Mouse (Mus musculus) cerebellum, adult 2 months (tissue): ENCODE measurements around the gene Cacng1. TPM values are rescaled to one million over a fixed set of nuclear protein-coding genes. Genes with fewer than 3 reads are reported as not detected.

Experiments
- DNase-seq, 2 experiments: peaks; one replicate each; pipeline ENCODE4 v3.0.0; 2021
- H3K27ac ChIP-seq: fragments of 200-500 bp; 2 replicates; pipeline ENCODE4 v1.5.1; 2012; ENCODE audit warnings: low read length, control low read depth, inconsistent platforms; ENCODE audit not compliant: insufficient read depth
- H3K27me3 ChIP-seq: fragments of 200-500 bp; 2 replicates; pipeline ENCODE4 v1.6.1; 2012; ENCODE audit warnings: inconsistent platforms, mild to moderate bottlenecking, low read length, moderate library complexity; ENCODE audit not compliant: control insufficient read depth, insufficient read depth
- H3K4me1 ChIP-seq: fragments of 200-500 bp; 2 replicates; pipeline ENCODE4 v1.6.1; 2011; ENCODE audit warnings: low read length; ENCODE audit not compliant: control insufficient read depth, insufficient read depth
- H3K4me3 ChIP-seq: fragments of 200-500 bp; replicated peaks from 2 replicates; pipeline ENCODE3; 2011; ENCODE audit warnings: mild to moderate bottlenecking, low read depth, low read length, control low read depth; ENCODE audit not compliant: insufficient read depth
- CTCF ChIP-seq: fragments of 200-500 bp; IDR thresholded peaks from 2 replicates; pipeline ENCODE4 v1.5.1; 2011; ENCODE audit warnings: low read depth, mild to moderate bottlenecking, control low read depth, low read length, moderate library complexity, borderline replicate concordance; ENCODE audit not compliant: insufficient read depth
- POLR2A ChIP-seq: fragments of 200-500 bp; IDR thresholded peaks from 2 replicates; pipeline ENCODE4 v1.6.1; 2011; ENCODE audit warnings: low read length, control low read depth, borderline replicate concordance; ENCODE audit not compliant: insufficient read depth
- WGBS: fragments of 180-500 bp; shearing (Covaris S2); methylation state at CpG from one replicate; pipeline ENCODE4 v1.1.7; 2018; 5-methylcytosine and 5-hydroxymethylcytosine counted together
- polyA plus RNA-seq: library from polyadenylated mRNA; depleted of rRNA; stranded (reverse); fragments of >200 nt; gene quantifications from 2 replicates; pipeline ENCODE4 v1.2.3, GENCODE M21; 2012; rRNA removed

Gene Cacng1
- polyA plus RNA-seq, 1 experiment: 0.13 TPM

GRCm38 (mm10) chr11:107662666-107663065, 53.7 kb downstream of the Cacng1 start:
- no peak overlapping the region for H3K27ac ChIP-seq
- TF ChIP-seq CTCF: no peak
- TF ChIP-seq POLR2A: no peak
- DNase-seq: no peak
- H3K4me1 ChIP-seq: no peaks in the 10 kb centered on the region
- no peaks in the 10 kb centered on the region for H3K27me3 ChIP-seq
- no peak overlapping the region for H3K4me3 ChIP-seq
- 68% methylated on average over 5 of the region's 5 CpGs for WGBS

DNA sequence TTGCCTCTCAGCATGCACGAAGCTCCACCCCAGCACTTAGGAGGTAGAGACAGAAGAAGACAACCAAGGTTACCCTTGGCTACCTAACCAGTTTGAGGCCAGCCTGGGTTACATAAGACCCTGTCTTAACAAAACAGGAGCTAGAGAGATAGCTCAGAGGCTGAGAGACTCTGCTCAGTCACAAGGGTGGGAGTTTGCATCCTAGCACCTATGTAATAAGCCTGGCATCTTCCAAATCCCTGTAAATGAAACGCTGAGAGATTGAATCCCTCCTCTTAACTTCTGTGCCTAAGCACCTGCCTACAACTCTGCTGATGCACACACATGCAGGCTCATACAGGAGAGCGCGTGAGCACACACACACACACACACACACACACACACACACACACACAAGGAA, 55.9 kb downstream of the Cacng1 start:
- no peak overlapping the region for H3K27ac ChIP-seq
- no peaks in the 10 kb centered on the region for H3K27me3 ChIP-seq
- DNase-seq: no peak
- TF ChIP-seq POLR2A (no peak), CTCF (no peak)
- WGBS: 94% methylated on average over 4 of the region's 4 CpGs
- no peaks in the 10 kb centered on the region for H3K4me1 ChIP-seq
- no peak overlapping the region for H3K4me3 ChIP-seq

DNA sequence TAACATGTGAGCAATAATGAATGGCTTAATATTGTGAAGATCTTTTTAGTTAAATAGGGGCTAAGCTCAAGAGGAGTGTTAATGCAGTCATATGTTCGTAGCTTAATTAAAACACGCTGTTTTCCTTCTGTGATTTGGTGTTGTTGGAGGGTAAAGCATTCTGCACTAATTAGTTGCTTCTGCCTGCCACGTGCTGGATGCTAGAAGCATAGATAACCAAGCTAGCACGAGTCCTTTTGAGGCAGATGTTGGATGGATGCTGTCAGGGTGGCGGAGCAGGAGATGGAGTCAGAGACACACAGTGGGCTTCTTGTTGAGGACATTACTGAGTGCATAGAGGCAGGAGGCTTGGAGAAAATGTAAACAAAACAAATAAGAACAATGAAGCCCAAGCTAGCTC, 59.2 kb downstream of the Cacng1 start:
- Histone ChIP-seq H3K4me3 (no peak overlapping the region), H3K27ac (no peak overlapping the region), H3K27me3 (no peaks in the 10 kb centered on the region), H3K4me1 (no peaks in the 10 kb centered on the region)
- TF ChIP-seq POLR2A (no peak), CTCF (no peak)
- WGBS: 60% methylated on average over 5 of the region's 5 CpGs
- DNase-seq: no peak

DNA sequence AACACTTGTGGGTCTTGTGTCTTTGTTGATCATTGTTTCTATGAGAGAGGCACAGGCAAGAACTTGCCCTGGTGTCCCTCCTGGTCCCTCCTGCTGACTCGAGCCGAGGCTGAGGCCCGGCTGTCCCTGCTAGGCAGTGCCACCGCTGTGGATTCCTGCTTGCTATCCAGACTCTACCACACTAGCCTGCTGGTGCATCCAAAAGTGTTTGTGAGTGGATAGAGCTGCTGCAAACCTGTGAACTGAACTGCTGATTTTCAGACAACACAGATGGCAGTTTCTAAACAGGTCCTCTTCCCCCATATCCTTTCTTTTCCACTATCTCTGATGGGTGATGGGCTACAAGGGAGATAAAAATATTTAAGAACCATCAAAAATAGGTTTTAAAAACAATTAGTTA, 60.8 kb downstream of the Cacng1 start:
- Histone ChIP-seq H3K27me3 (no peaks in the 10 kb centered on the region), H3K4me1 (no peaks in the 10 kb centered on the region), H3K4me3 (no peak overlapping the region), H3K27ac (no peak overlapping the region)
- TF ChIP-seq CTCF: no peak
- no peak for TF ChIP-seq POLR2A
- WGBS: 47% methylated on average over 4 of the region's 4 CpGs
- no peak for DNase-seq

Other genes with a start within 250 kb of the Cacng1 start
- gene Pitpnc1, start 245.8 kb downstream of the Cacng1 start, polyA plus RNA-seq: 26.7 and 30.0 TPM in 2 replicates
- 71.5 and 76.4 TPM in 2 replicates for gene Psmd12, start 237.0 kb downstream of the Cacng1 start, polyA plus RNA-seq
- gene Helz, start 168.6 kb downstream of the Cacng1 start, polyA plus RNA-seq: 16.3 and 18.5 TPM in 2 replicates
- 24.5 and 25.6 TPM in 2 replicates for gene Cacng4, start 78.0 kb upstream of the Cacng1 start, polyA plus RNA-seq
- gene Cacng5, start 198.5 kb upstream of the Cacng1 start, polyA plus RNA-seq: 25.7 and 30.1 TPM in 2 replicates